Mouse (Mus musculus) limb, embryonic 13.5 days (tissue): Measurements from ENCODE around the gene Cdhr3. TPM values are rescaled to one million over a fixed set of nuclear protein-coding genes. Genes with fewer than 3 reads are reported as not detected.

Experiments
- ATAC-seq: fragments of 200-750 bp; cut with Nextera tagmentation; 2 replicates; pipeline ENCODE4 v1.8.0; 2017; ENCODE audit warnings: low read depth, moderate number of reproducible peaks, moderate TSS enrichment; ENCODE audit not compliant: low FRiP score
- H3K27ac ChIP-seq: fragments of 300-500 bp; sonication (generic); 2 replicates; pipeline ENCODE4 v1.5.1; 2015; ENCODE audit warnings: inconsistent platforms, mild to moderate bottlenecking, moderate library complexity
- H3K27me3 ChIP-seq: fragments of 300-500 bp; sonication (generic); 2 replicates; pipeline ENCODE4 v1.6.1; 2015; ENCODE audit warnings: mild to moderate bottlenecking, inconsistent platforms
- H3K36me3 ChIP-seq: fragments of 300-500 bp; sonication (generic); 2 replicates; pipeline ENCODE4 v1.6.1; 2015; ENCODE audit warnings: inconsistent platforms, mild to moderate bottlenecking, moderate library complexity
- H3K4me1 ChIP-seq: fragments of 300-500 bp; sonication (generic); 2 replicates; pipeline ENCODE4 v1.6.1; 2015; ENCODE audit warnings: inconsistent platforms
- H3K4me2 ChIP-seq: fragments of 300-500 bp; sonication (generic); replicated peaks from 2 replicates; pipeline ENCODE4 v1.6.1; 2015; ENCODE audit warnings: inconsistent platforms, mild to moderate bottlenecking, moderate library complexity
- H3K4me3 ChIP-seq: fragments of 300-500 bp; sonication (generic); 2 replicates; pipeline ENCODE4 v1.5.1; 2015; ENCODE audit warnings: moderate library complexity, mild to moderate bottlenecking, inconsistent platforms
- H3K9ac ChIP-seq: fragments of 300-500 bp; sonication (generic); 2 replicates; pipeline ENCODE4 v1.6.1; 2015; ENCODE audit warnings: mild to moderate bottlenecking, inconsistent platforms
- H3K9me3 ChIP-seq: fragments of 300-500 bp; sonication (generic); 2 replicates; pipeline ENCODE4 v1.6.1; 2016; ENCODE audit warnings: inconsistent platforms
- WGBS: fragments of 180-500 bp; shearing (Covaris S2); methylation state at CpG from one replicate; pipeline ENCODE4 v1.1.7; 2015; 5-methylcytosine and 5-hydroxymethylcytosine counted together
- polyA plus RNA-seq: library from polyadenylated mRNA; unstranded; fragments of >200 nt; fragmentation: Nextera tagmentation; extraction: Ambion mirVana; gene quantifications from 2 replicates; pipeline ENCODE4 v1.2.1, GENCODE M21; 2015

The Cdhr3 gene
- polyA plus RNA-seq, 1 experiment from 2014 or later, result 0.23 TPM

- Histone ChIP-seq H3K9me3 (no peaks in the 10 kb centered on the region), H3K4me2 (no peak overlapping the region), H3K4me3 (no peak overlapping the region), H3K4me1 (peaks cover 21% of the 10 kb centered on the region), H3K9ac (no peak overlapping the region), H3K27ac (no peak overlapping the region), H3K36me3 (no peaks in the 10 kb centered on the region), H3K27me3 (no peaks in the 10 kb centered on the region)
- ATAC-seq, result no peak
Measured at GRCm38 (mm10) chr12:33109531-33109930, 16.9 kb upstream of the Cdhr3 start.

GRCm38 (mm10) chr12:33106438-33107167 is 13.9 kb upstream of the Cdhr3 start:
- Histone ChIP-seq H3K9me3 (no peaks in the 10 kb centered on the region), H3K27ac (no peak overlapping the region), H3K4me2 (no peak overlapping the region), H3K36me3 (no peaks in the 10 kb centered on the region), H3K4me1 (peaks cover 23% of the 10 kb centered on the region), H3K9ac (no peak overlapping the region), H3K4me3 (no peak overlapping the region), H3K27me3 (no peaks in the 10 kb centered on the region)
- ATAC-seq, result no peak
- WGBS, result 79% methylated on average over 10 of the region's 10 CpGs

GRCm38 (mm10) chr12:33105724-33106123 is 13.0 kb upstream of the Cdhr3 start:
- H3K27ac ChIP-seq, result no peak overlapping the region
- no peaks in the 10 kb centered on the region for H3K27me3 ChIP-seq
- ATAC-seq, result no peak
- no peaks in the 10 kb centered on the region for H3K9me3 ChIP-seq
- H3K9ac ChIP-seq, result no peak overlapping the region
- no peak overlapping the region for H3K4me2 ChIP-seq
- WGBS, result 88% methylated on average over 4 of the region's 4 CpGs
- H3K36me3 ChIP-seq, result no peaks in the 10 kb centered on the region
- no peak overlapping the region for H3K4me3 ChIP-seq
- H3K4me1 ChIP-seq, result peaks cover 15% of the 10 kb centered on the region

- peak; percentile 32; the same call in 1 of the 2 replicates for ATAC-seq
- H3K27ac ChIP-seq, result no peak overlapping the region
- no peaks in the 10 kb centered on the region for H3K27me3 ChIP-seq
- no peak overlapping the region for H3K4me3 ChIP-seq
- no peak overlapping the region for H3K9ac ChIP-seq
- H3K4me1 ChIP-seq, result peaks cover 8% of the 10 kb centered on the region; the same call in 1 of the 2 replicates
- no peak overlapping the region for H3K4me2 ChIP-seq
- 55% methylated on average over 15 of the region's 15 CpGs for WGBS
- H3K36me3 ChIP-seq, result no peaks in the 10 kb centered on the region
- no peaks in the 10 kb centered on the region for H3K9me3 ChIP-seq
Measured at GRCm38 (mm10) chr12:33102342-33103115, 9.9 kb upstream of the Cdhr3 start.

- Histone ChIP-seq H3K27ac (no peak overlapping the region), H3K9ac (no peak overlapping the region), H3K4me1 (peaks cover 8% of the 10 kb centered on the region; the same call in 1 of the 2 replicates), H3K4me3 (no peak overlapping the region), H3K4me2 (no peak overlapping the region), H3K9me3 (no peaks in the 10 kb centered on the region), H3K36me3 (no peaks in the 10 kb centered on the region), H3K27me3 (no peaks in the 10 kb centered on the region)
- ATAC-seq, result no peak
- 72% methylated on average over 8 of the region's 8 CpGs for WGBS
Measured at GRCm38 (mm10) chr12:33101627-33102026, 9.0 kb upstream of the Cdhr3 start.

- 66% methylated on average over 3 of the region's 3 CpGs for WGBS
- ATAC-seq, result no peak
- H3K9me3 ChIP-seq, result no peaks in the 10 kb centered on the region
Measured at GRCm38 (mm10) chr12:33096017-33096416, 3.3 kb upstream of the Cdhr3 start.

GRCm38 (mm10) chr12:33092196-33092595 is 479 bp downstream of the Cdhr3 start:
- Histone ChIP-seq H3K4me3 (no peak overlapping the region), H3K4me1 (no peaks in the 10 kb centered on the region), H3K36me3 (no peaks in the 10 kb centered on the region), H3K9me3 (no peaks in the 10 kb centered on the region), H3K9ac (no peak overlapping the region), H3K4me2 (no peak overlapping the region), H3K27me3 (no peaks in the 10 kb centered on the region), H3K27ac (no peak overlapping the region)
- 64% methylated on average over 2 of the region's 2 CpGs for WGBS
- ATAC-seq, result no peak

More at GRCm38 (mm10) chr12:33096017-33096416, 3.3 kb upstream of the Cdhr3 start:
- no peak overlapping the region for H3K27ac ChIP-seq
- no peaks in the 10 kb centered on the region for H3K4me1 ChIP-seq
- no peaks in the 10 kb centered on the region for H3K27me3 ChIP-seq
- H3K4me2 ChIP-seq, result no peak overlapping the region
- H3K36me3 ChIP-seq, result no peaks in the 10 kb centered on the region
- H3K9ac ChIP-seq, result no peak overlapping the region
- H3K4me3 ChIP-seq, result no peak overlapping the region

GRCm38 (mm10) chr12:33086151-33086550 is 6.5 kb downstream of the Cdhr3 start:
- no peak overlapping the region for H3K9ac ChIP-seq
- H3K4me3 ChIP-seq, result no peak overlapping the region
- H3K4me1 ChIP-seq, result no peaks in the 10 kb centered on the region
- WGBS, result 60% methylated on average over 5 of the region's 5 CpGs
- H3K36me3 ChIP-seq, result no peaks in the 10 kb centered on the region
- no peaks in the 10 kb centered on the region for H3K9me3 ChIP-seq
- no peak overlapping the region for H3K4me2 ChIP-seq
- no peak for ATAC-seq
- H3K27ac ChIP-seq, result no peak overlapping the region
- H3K27me3 ChIP-seq, result no peaks in the 10 kb centered on the region

GRCm38 (mm10) chr12:33084683-33085082 is 8.0 kb downstream of the Cdhr3 start:
- H3K4me3 ChIP-seq, result no peak overlapping the region
- ATAC-seq, result no peak
- H3K9me3 ChIP-seq, result no peaks in the 10 kb centered on the region
- no peak overlapping the region for H3K27ac ChIP-seq
- H3K4me1 ChIP-seq, result no peaks in the 10 kb centered on the region
- 31% methylated on average over 2 of the region's 2 CpGs for WGBS
- no peak overlapping the region for H3K4me2 ChIP-seq
- no peaks in the 10 kb centered on the region for H3K36me3 ChIP-seq
- peaks cover 3% of the 10 kb centered on the region; the same call in 1 of the 2 replicates for H3K27me3 ChIP-seq
- no peak overlapping the region for H3K9ac ChIP-seq

- WGBS, result 49% methylated on average over 5 of the region's 5 CpGs
- Histone ChIP-seq H3K9me3 (no peaks in the 10 kb centered on the region), H3K27ac (no peak overlapping the region), H3K4me3 (no peak overlapping the region), H3K36me3 (no peaks in the 10 kb centered on the region), H3K4me1 (no peaks in the 10 kb centered on the region), H3K27me3 (peaks cover 3% of the 10 kb centered on the region; the same call in 1 of the 2 replicates), H3K4me2 (no peak overlapping the region), H3K9ac (no peak overlapping the region)
- ATAC-seq, result no peak
Measured at GRCm38 (mm10) chr12:33083362-33083761, 9.3 kb downstream of the Cdhr3 start.

- Histone ChIP-seq H3K36me3 (no peaks in the 10 kb centered on the region), H3K9me3 (no peaks in the 10 kb centered on the region), H3K4me3 (no peak overlapping the region), H3K4me1 (0 out of 2 replicates have a peak, but pooled peaks cover 8% of the 10 kb centered on the region), H3K4me2 (no peak overlapping the region), H3K9ac (no peak overlapping the region), H3K27ac (no peak overlapping the region), H3K27me3 (peaks cover 3% of the 10 kb centered on the region; the same call in 1 of the 2 replicates)
- ATAC-seq, result no peak
- 38% methylated on average over 3 of the region's 3 CpGs for WGBS
Measured at GRCm38 (mm10) chr12:33076309-33076708, 16.4 kb downstream of the Cdhr3 start.

GRCm38 (mm10) chr12:33071901-33072672 is 20.6 kb downstream of the Cdhr3 start:
- H3K9ac ChIP-seq, result no peak overlapping the region
- no peak overlapping the region for H3K4me3 ChIP-seq
- WGBS, result 68% methylated on average over 8 of the region's 8 CpGs
- no peaks in the 10 kb centered on the region for H3K36me3 ChIP-seq
- no peak overlapping the region for H3K4me2 ChIP-seq
- no peaks in the 10 kb centered on the region for H3K27me3 ChIP-seq
- no peaks in the 10 kb centered on the region for H3K9me3 ChIP-seq
- ATAC-seq, result no peak
- no peak overlapping the region for H3K27ac ChIP-seq
- H3K4me1 ChIP-seq, result 0 out of 2 replicates have a peak, but pooled peaks cover 8% of the 10 kb centered on the region
